Mouse (Mus musculus) heart, postnatal 0 days (tissue): ENCODE measurements at regions not wholly inside any gene's neighbourhood (a gene's known extent, or its start where the extent isn't known, plus 50 kb on each side); places are given as distances from the start of the nearest gene placed in this dataset.

Experiments
- CTCF ChIP-seq: IDR thresholded peaks from 2 replicates; pipeline ENCODE4 v1.5.1; 2016; ENCODE audit warnings: antibody characterized with exemption, control low read depth, low read depth
- EP300 ChIP-seq: IDR thresholded peaks from 2 replicates; pipeline ENCODE4 v1.6.1; 2016; ENCODE audit warnings: antibody characterized with exemption, low read depth

DNA sequence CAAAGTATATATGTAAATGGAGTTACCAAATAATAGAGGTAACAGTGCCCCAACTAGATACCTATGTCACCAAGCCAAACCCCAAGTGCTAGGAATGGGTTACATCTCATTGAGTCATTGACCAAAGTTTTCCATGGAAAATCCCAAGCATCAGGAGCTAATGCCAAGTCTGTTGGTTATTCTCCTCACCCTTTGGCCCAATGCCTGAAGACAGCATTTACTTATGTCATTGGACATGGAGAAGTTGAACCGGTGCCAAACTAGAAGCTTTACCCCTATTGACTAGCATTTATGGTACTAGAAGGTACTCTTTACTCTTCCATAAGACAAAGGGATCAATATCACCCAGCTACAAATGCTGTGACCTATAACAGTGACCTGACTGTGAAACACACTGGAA, 198.2 kb upstream of the Rnd3 start:
- no peak for TF ChIP-seq CTCF
- no peak for TF ChIP-seq EP300
